Mouse (Mus musculus): ENCODE measurements around the gene Arpc4.

DNA sequence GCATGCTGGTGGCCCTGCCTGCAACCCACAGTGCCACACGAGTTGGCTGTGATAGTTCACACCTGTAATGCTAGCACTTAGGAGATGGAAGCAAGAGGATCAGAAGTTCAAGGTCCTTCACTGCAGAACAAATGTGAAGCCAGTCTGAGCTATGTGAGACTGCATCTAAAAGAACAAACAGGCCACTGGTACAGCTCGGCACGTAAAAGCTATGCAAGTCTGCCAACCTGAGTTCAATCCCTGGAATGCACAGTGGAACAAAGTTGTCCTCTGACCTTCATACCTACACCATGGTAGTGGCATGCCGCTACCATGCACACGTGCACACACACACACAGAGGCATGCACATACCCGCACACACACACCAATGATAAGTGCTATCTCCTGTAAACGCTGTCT is 46.3 kb downstream of the Arpc4 start:
- no peak for TF ChIP-seq CTCF (IDR thresholded peaks at IDR 0.05; ENCODE audit: low read depth)
- TF ChIP-seq EP300 (IDR thresholded peaks at IDR 0.05; ENCODE audit: low read depth), result no peak

Data from heart, postnatal 0 days (tissue).